Mouse (Mus musculus): Measurements from ENCODE around the gene Msh4.

DNA sequence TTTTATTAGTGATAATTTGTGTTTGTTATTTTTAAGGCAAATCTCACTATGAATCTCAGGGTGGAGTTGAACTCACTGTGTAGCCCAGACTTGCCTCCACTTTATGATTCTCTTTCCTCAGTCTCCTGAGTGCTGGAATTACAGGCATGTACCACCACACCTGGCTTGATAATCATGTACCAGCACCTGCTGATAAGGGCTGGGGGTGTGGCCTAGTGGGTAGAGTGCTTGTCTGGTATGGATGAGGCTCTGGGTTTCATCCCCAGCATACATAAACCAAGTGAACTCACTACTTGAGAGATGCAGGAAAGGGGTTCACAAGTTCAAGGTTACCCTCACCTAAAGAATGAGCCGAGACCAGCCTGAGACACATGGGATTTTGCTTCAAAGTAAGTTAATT lies 4.0 kb downstream of the Msh4 start:
- TF ChIP-seq CTCF (IDR thresholded peaks at IDR 0.05; ENCODE audit: insufficient read depth, low read depth, low read length) (no peak), POLR2A (IDR thresholded peaks at IDR 0.05; ENCODE audit: insufficient read depth, low read depth, low read length) (no peak)

All from olfactory bulb, adult 2 months (tissue).